Mouse (Mus musculus): ENCODE measurements around the gene Meis1. TPM values are rescaled to one million over a fixed set of nuclear protein-coding genes. Genes with fewer than 3 reads are reported as not detected.

Meis1 gene
- polyA plus RNA-seq, 1 experiment from 2014 or later = 69.8 TPM

DNA sequence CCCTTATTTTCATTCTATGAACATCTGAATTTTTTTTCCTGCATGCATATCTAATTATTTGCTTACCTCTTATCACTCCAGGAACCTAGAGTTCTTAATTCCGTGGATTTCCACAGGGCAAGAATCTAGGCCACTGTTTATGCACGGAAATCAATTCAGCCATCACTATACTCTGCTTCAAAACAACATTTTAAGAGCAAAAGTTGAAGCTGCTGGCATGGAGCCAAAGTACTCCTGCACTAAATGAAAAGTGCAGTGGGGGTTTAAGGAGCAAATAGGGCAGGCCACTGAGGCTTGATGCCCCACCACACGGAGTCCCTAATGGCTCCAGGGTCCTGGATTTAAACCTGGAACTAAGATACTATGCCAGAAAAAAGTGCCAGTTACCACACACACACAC lies 47.2 kb downstream of the Meis1 start:
- no peak overlapping the region for H3K27ac ChIP-seq (replicated peaks; ENCODE audit: low read depth, low read length)
- no peaks in the 10 kb centered on the region for H3K36me3 ChIP-seq (ENCODE audit: control insufficient read depth, insufficient read depth, low read length)
- WGBS = 51% methylated on average over 3 of the region's 3 CpGs
- H3K4me2 ChIP-seq (ENCODE audit: low read depth, severe bottlenecking) = no peak overlapping the region
- ATAC-seq (ENCODE audit: insufficient number of reproducible peaks, low FRiP score, low TSS enrichment, low read depth) = no peak
- no peaks in the 10 kb centered on the region for H3K4me1 ChIP-seq (ENCODE audit: control insufficient read depth, insufficient read depth, low read length)
- H3K4me3 ChIP-seq (ENCODE audit: low read depth, low read length) = no peak overlapping the region
- no peaks in the 10 kb centered on the region for H3K27me3 ChIP-seq (ENCODE audit: control insufficient read depth, insufficient read depth, low read length)
- DNase-seq (ENCODE audit: low spot score) = no peak
- no peak overlapping the region for H3K9ac ChIP-seq (ENCODE audit: low read length)
- H3K9me3 ChIP-seq (ENCODE audit: control insufficient read depth, low read length) = no peaks in the 10 kb centered on the region

- Histone ChIP-seq H3K27ac (replicated peaks; ENCODE audit: low read depth, low read length) (no peak overlapping the region), H3K9me3 (ENCODE audit: control insufficient read depth, low read length) (no peaks in the 10 kb centered on the region), H3K4me2 (ENCODE audit: low read depth, severe bottlenecking) (no peak overlapping the region), H3K27me3 (ENCODE audit: control insufficient read depth, insufficient read depth, low read length) (no peaks in the 10 kb centered on the region), H3K9ac (ENCODE audit: low read length) (no peak overlapping the region), H3K4me3 (ENCODE audit: low read depth, low read length) (no peak overlapping the region), H3K36me3 (ENCODE audit: control insufficient read depth, insufficient read depth, low read length) (no peaks in the 10 kb centered on the region), H3K4me1 (ENCODE audit: control insufficient read depth, insufficient read depth, low read length) (no peaks in the 10 kb centered on the region)
- 57% methylated on average over 2 of the region's 2 CpGs for WGBS
- DNase-seq (ENCODE audit: low spot score) = no peak
- no peak for ATAC-seq (ENCODE audit: insufficient number of reproducible peaks, low FRiP score, low TSS enrichment, low read depth)
Observed at GRCm38 (mm10) chr11:18969920-18970336, 48.9 kb downstream of the Meis1 start.

DNA sequence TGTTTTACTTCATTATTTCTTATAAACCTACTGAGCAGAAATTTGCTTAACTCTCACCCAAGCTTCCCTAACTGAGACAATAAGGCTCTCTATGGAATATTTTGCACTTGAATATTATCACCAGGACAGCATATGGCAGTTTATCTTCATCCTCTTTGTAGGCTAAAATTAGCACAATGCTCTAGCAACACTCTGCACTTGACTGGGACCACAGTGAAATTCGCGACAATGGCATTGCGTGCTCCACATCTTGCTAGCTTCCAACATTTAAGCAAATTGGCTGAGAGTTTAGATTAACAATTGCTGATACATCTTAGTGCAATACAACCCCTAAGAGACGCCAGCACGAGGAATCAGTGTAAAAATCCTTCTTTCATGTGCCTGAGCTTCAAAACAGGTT lies 54.4 kb downstream of the Meis1 start:
- Histone ChIP-seq H3K4me2 (ENCODE audit: low read depth, severe bottlenecking) (no peak overlapping the region), H3K9me3 (ENCODE audit: control insufficient read depth, low read length) (no peaks in the 10 kb centered on the region), H3K4me1 (ENCODE audit: control insufficient read depth, insufficient read depth, low read length) (peaks cover 3% of the 10 kb centered on the region; the same call in 1 of the 2 replicates), H3K9ac (ENCODE audit: low read length) (no peak overlapping the region), H3K4me3 (ENCODE audit: low read depth, low read length) (no peak overlapping the region), H3K36me3 (ENCODE audit: control insufficient read depth, insufficient read depth, low read length) (no peaks in the 10 kb centered on the region), H3K27ac (replicated peaks; ENCODE audit: low read depth, low read length) (no peak overlapping the region), H3K27me3 (ENCODE audit: control insufficient read depth, insufficient read depth, low read length) (no peaks in the 10 kb centered on the region)
- WGBS = 76% methylated on average over 5 of the region's 5 CpGs
- DNase-seq (ENCODE audit: low spot score) (no peak), ATAC-seq (ENCODE audit: insufficient number of reproducible peaks, low FRiP score, low TSS enrichment, low read depth) (no peak)

DNA sequence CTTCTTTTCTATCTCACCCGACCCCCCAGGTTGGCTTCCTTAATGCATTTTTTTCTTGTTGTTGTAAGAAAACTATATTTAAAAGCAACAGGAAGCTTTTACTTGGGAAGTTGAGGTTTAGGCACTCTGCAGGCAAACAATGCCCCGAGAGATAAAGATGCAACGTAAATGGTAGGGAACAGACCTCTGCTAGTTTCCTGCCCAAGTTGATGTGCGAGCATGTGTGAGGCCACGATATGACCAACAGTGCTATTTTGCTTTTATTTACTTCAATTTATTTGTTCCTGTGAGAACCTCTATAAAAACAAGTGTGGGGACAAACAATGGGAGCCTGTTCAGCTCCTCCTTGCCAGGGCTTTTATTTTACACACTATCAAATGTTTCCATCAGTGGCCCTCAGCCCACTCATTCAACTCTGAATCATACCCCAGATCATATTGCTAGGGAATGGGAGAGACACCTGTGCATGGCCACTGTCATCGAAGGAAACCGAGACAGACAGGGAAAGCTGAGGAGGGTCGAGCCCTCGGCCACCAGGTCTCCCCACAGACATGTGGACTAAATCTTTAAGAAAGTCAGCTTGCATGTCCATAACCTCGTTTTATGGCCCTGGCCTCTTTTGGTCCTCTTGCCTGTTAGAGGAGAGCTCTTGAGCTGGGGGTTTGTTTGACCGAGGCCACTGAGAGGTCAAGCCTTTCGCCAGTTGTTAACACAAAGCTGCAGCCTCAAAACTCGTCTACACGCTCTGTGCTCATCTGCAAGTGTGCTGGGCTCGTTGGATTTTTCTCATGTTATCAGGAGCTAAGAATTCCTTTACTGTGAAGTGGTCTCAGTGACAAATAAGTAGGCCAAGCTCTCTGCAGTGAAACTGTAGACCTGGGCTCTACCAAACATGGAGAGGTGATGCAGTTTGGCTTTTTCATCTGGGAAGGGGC lies 55.3 kb downstream of the Meis1 start:
- H3K27ac ChIP-seq (replicated peaks; ENCODE audit: low read depth, low read length) = no peak overlapping the region
- no peak for DNase-seq (ENCODE audit: low spot score)
- H3K27me3 ChIP-seq (ENCODE audit: control insufficient read depth, insufficient read depth, low read length) = no peaks in the 10 kb centered on the region
- H3K4me3 ChIP-seq (ENCODE audit: low read depth, low read length) = no peak overlapping the region
- H3K36me3 ChIP-seq (ENCODE audit: control insufficient read depth, insufficient read depth, low read length) = no peaks in the 10 kb centered on the region
- H3K9ac ChIP-seq (ENCODE audit: low read length) = no peak overlapping the region
- WGBS = 36% methylated on average over 15 of the region's 15 CpGs
- ATAC-seq (ENCODE audit: insufficient number of reproducible peaks, low FRiP score, low TSS enrichment, low read depth) = no peak
- H3K4me1 ChIP-seq (ENCODE audit: control insufficient read depth, insufficient read depth, low read length) = peaks cover 3% of the 10 kb centered on the region; the same call in 1 of the 2 replicates
- H3K9me3 ChIP-seq (ENCODE audit: control insufficient read depth, low read length) = no peaks in the 10 kb centered on the region
- no peak overlapping the region for H3K4me2 ChIP-seq (ENCODE audit: low read depth, severe bottlenecking)

DNA sequence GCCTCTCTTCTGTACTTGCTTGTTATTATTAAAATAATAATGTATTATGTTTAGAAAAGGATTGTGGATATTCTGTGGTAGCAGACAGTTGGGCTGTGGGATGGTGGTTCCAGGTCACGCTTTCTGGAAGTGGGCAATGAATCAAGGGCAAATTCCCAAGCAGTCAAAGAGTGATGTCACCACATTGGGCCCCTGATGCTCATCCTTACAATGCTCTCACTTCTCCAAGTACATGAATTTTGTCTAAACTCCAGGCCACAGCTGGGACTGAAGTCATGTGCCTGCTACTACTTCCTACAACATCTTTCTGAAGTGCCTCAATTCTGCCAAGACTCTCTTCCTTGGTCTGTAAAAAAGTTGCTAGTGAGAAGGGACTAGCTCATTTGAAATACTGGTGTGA lies 59.3 kb downstream of the Meis1 start:
- Histone ChIP-seq H3K27ac (replicated peaks; ENCODE audit: low read depth, low read length) (no peak overlapping the region), H3K9ac (ENCODE audit: low read length) (no peak overlapping the region), H3K9me3 (ENCODE audit: control insufficient read depth, low read length) (no peaks in the 10 kb centered on the region), H3K36me3 (ENCODE audit: control insufficient read depth, insufficient read depth, low read length) (no peaks in the 10 kb centered on the region), H3K4me2 (ENCODE audit: low read depth, severe bottlenecking) (no peak overlapping the region), H3K4me1 (ENCODE audit: control insufficient read depth, insufficient read depth, low read length) (peaks cover 6% of the 10 kb centered on the region; the same call in 1 of the 2 replicates), H3K4me3 (ENCODE audit: low read depth, low read length) (no peak overlapping the region), H3K27me3 (ENCODE audit: control insufficient read depth, insufficient read depth, low read length) (no peaks in the 10 kb centered on the region)
- WGBS = 82% methylated on average over 1 of the region's 1 CpGs
- ATAC-seq (ENCODE audit: insufficient number of reproducible peaks, low FRiP score, low TSS enrichment, low read depth) = no peak
- DNase-seq (ENCODE audit: low spot score) = no peak

- ATAC-seq (ENCODE audit: insufficient number of reproducible peaks, low FRiP score, low TSS enrichment, low read depth) (no peak), DNase-seq (ENCODE audit: low spot score) (no peak)
- Histone ChIP-seq H3K9ac (ENCODE audit: low read length) (no peak overlapping the region), H3K27ac (replicated peaks; ENCODE audit: low read depth, low read length) (no peak overlapping the region), H3K27me3 (ENCODE audit: control insufficient read depth, insufficient read depth, low read length) (no peaks in the 10 kb centered on the region), H3K4me2 (ENCODE audit: low read depth, severe bottlenecking) (no peak overlapping the region), H3K9me3 (ENCODE audit: control insufficient read depth, low read length) (no peaks in the 10 kb centered on the region), H3K36me3 (ENCODE audit: control insufficient read depth, insufficient read depth, low read length) (no peaks in the 10 kb centered on the region), H3K4me1 (ENCODE audit: control insufficient read depth, insufficient read depth, low read length) (peaks cover 6% of the 10 kb centered on the region; the same call in 1 of the 2 replicates), H3K4me3 (ENCODE audit: low read depth, low read length) (no peak overlapping the region)
- WGBS = 59% methylated on average over 12 of the region's 12 CpGs
Observed at GRCm38 (mm10) chr11:18957805-18958770, 60.7 kb downstream of the Meis1 start.

DNA sequence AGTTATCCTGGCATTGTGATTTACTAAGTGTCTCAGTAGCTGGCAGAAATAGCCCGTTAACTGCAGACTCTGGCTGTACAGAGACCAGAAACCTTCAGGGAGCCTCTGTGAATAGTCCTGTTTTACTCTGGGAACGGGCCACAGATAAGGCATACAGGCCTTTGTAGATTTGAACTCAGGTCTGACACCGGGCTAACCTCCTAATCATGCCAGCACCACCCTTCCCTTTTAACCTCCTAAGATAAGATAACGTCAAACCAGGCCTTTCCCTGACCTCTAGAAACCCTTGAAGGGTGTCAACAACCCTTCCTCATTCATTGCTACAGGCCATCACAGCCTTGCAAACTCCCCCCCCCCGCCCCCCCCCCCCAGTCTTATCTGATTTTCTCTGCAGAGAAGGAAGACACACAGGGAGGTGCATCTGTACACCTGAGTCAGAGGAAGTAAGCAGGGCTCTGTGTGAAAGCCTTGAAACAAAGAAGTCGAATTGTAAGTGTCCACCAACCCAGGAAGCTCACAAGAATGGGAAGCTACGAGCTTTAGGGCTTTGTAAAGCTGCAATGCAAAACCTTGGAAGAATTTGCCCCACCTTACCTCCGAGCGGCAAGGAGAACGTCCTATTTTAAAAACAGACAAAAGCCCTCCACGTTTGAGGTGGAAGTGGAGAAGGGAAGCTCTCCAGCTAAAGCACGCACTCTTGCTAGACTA lies 61.5 kb downstream of the Meis1 start:
- Histone ChIP-seq H3K4me1 (ENCODE audit: control insufficient read depth, insufficient read depth, low read length) (peaks cover 6% of the 10 kb centered on the region; the same call in 1 of the 2 replicates), H3K27me3 (ENCODE audit: control insufficient read depth, insufficient read depth, low read length) (no peaks in the 10 kb centered on the region), H3K9ac (ENCODE audit: low read length) (no peak overlapping the region), H3K4me2 (ENCODE audit: low read depth, severe bottlenecking) (no peak overlapping the region), H3K36me3 (ENCODE audit: control insufficient read depth, insufficient read depth, low read length) (no peaks in the 10 kb centered on the region), H3K9me3 (ENCODE audit: control insufficient read depth, low read length) (no peaks in the 10 kb centered on the region), H3K4me3 (ENCODE audit: low read depth, low read length) (no peak overlapping the region), H3K27ac (replicated peaks; ENCODE audit: low read depth, low read length) (no peak overlapping the region)
- DNase-seq (ENCODE audit: low spot score) (no peak), ATAC-seq (ENCODE audit: insufficient number of reproducible peaks, low FRiP score, low TSS enrichment, low read depth) (no peak)
- 46% methylated on average over 12 of the region's 12 CpGs for WGBS

DNA sequence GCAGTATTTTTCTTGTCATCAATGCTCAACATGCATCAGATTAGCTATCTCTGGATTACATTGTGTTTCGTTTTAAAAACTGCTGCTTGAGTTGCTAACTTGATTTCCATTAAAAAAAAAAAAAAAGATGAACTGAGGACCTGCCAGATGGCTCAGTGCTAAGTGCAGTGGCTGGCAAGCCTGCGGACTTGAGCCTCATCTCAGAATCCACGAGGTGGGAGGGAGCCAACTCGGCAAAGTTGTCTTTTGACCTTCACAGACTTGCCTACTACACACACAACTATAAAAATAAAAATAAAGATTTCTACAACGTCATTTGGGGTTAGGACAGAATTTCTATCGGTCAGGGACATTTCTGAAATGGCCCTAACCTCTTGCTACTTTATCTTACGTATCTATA lies 62.8 kb downstream of the Meis1 start:
- Histone ChIP-seq H3K9me3 (ENCODE audit: control insufficient read depth, low read length) (no peaks in the 10 kb centered on the region), H3K4me3 (ENCODE audit: low read depth, low read length) (no peak overlapping the region), H3K27ac (replicated peaks; ENCODE audit: low read depth, low read length) (no peak overlapping the region), H3K36me3 (ENCODE audit: control insufficient read depth, insufficient read depth, low read length) (no peaks in the 10 kb centered on the region), H3K27me3 (ENCODE audit: control insufficient read depth, insufficient read depth, low read length) (no peaks in the 10 kb centered on the region), H3K4me2 (ENCODE audit: low read depth, severe bottlenecking) (no peak overlapping the region), H3K4me1 (ENCODE audit: control insufficient read depth, insufficient read depth, low read length) (0 out of 2 replicates have a peak, but pooled peaks cover 3% of the 10 kb centered on the region), H3K9ac (ENCODE audit: low read length) (no peak overlapping the region)
- no peak for ATAC-seq (ENCODE audit: insufficient number of reproducible peaks, low FRiP score, low TSS enrichment, low read depth)
- no peak for DNase-seq (ENCODE audit: low spot score)
- WGBS = 78% methylated on average over 7 of the region's 7 CpGs
